Mouse (Mus musculus): ENCODE results near the gene Lacc1. TPM values are rescaled to one million over a fixed set of nuclear protein-coding genes. Genes with fewer than 3 reads are reported as not detected.

Gene Lacc1
- polyA plus RNA-seq, 1 experiment = not detected

DNA sequence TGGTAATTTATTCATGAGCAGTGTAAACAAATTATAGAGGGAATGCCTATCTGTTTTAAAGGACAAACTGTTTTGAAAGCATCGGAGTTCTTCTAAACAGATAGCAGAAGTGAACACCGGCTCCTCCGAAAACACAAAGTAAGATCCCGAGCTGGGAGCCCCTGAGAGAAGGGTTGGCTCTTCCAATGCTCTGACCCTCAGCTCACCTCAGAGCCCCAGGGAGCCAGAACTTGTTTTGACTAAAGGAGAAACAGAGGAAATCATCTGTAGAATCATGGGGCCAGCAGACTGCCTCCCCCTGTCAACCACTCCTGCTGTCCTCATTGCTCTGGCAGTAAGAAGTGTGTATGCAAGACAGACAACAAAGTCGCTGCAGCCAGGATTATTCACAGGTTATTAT is 31.1 kb downstream of the Lacc1 start:
- no peak for TF ChIP-seq GATA1 (IDR thresholded peaks at IDR 0.05; ENCODE audit: low read length)

DNA sequence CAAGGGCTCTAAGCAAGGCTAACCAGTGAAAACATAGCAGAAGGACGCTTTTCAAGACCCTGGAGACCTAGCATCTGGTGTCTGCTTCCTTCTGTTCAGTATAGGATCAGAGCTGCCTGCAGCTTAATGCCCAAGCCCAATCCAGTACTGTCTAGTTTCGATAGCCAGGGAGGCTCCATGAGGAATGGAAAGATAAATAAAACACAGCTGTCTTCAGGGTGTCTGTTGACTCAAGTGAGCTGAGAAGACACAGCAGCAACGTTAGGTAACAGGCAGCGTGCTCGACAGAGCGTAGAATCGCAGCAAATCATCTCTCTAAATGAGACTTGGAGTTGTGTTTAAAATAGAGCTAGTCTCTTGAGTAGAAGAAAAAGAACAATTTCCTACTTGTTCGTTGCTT is 32.0 kb downstream of the Lacc1 start:
- no peak for TF ChIP-seq GATA1 (IDR thresholded peaks at IDR 0.05; ENCODE audit: low read length)

DNA sequence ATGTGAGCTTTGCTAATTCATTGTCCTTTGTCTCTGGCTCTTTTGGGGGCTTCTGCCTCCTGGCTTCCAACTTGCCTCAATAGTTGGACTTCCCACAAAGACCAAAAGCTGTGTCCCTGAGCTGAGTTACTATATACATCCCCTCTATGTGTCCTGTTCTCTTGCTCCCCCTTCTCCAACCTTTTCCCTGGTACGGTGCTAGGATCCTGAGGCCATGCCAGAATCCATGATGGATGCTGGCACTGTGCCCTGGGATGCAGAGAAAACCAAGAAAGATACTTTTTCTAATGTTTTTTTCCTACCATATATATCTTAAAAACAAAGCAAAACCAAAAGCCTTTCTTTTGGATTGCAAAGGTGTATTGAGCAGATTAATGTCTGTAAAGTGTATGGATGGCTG is 54.9 kb downstream of the Lacc1 start:
- TF ChIP-seq GATA1 (IDR thresholded peaks at IDR 0.05; ENCODE audit: low read length) = no peak

DNA sequence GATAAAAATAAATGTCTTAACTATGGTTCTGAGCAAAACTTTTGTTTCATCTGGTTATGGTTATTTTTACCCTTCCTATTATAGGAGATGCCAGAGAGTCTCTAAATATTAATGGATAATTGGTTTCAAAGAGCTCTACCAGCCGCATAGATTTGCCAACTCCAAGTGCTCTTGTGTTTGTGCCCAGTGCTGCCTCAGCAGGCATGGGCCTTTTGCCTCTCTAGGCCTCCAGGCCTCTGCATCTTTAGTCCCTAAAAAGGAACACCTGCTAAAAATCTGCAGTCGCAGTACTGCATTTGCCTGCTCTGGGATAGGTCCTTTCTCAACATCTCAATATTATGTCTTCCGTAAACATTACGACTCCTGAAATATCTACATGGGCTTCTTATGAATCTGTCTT is 55.5 kb downstream of the Lacc1 start:
- TF ChIP-seq GATA1 (IDR thresholded peaks at IDR 0.05; ENCODE audit: low read length) = no peak

DNA sequence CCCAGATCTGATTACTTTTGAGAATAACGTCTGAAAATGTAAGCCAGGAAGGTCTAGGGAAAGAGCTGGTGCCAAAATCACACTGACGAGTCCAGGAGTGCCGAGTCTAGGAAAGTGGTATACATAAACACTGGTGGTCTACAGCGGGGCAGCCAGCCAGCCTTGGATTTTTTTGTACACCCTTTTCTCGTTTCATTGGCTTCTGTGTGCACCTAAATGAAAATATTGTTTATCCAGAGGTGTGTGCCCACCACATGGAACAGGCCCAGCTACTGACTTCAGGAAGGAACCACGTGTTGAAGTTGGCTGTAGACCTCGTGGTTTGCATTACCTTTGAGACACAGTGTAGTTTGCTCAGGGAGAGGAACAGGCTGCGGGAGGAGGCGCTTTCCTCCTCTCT is 57.1 kb downstream of the Lacc1 start:
- TF ChIP-seq GATA1 (IDR thresholded peaks at IDR 0.05; ENCODE audit: low read length) = no peak

Other genes with a start within 250 kb of the Lacc1 start
- not detected in 2 replicates for gene Ccdc122, start 132 bp downstream of the Lacc1 start, polyA plus RNA-seq (2012)
- gene Enox1, start 119.9 kb upstream of the Lacc1 start, polyA plus RNA-seq (2012) = not detected in 2 replicates

Data from G1E-ER4 (cell line).